In the genomic region with DNA sequence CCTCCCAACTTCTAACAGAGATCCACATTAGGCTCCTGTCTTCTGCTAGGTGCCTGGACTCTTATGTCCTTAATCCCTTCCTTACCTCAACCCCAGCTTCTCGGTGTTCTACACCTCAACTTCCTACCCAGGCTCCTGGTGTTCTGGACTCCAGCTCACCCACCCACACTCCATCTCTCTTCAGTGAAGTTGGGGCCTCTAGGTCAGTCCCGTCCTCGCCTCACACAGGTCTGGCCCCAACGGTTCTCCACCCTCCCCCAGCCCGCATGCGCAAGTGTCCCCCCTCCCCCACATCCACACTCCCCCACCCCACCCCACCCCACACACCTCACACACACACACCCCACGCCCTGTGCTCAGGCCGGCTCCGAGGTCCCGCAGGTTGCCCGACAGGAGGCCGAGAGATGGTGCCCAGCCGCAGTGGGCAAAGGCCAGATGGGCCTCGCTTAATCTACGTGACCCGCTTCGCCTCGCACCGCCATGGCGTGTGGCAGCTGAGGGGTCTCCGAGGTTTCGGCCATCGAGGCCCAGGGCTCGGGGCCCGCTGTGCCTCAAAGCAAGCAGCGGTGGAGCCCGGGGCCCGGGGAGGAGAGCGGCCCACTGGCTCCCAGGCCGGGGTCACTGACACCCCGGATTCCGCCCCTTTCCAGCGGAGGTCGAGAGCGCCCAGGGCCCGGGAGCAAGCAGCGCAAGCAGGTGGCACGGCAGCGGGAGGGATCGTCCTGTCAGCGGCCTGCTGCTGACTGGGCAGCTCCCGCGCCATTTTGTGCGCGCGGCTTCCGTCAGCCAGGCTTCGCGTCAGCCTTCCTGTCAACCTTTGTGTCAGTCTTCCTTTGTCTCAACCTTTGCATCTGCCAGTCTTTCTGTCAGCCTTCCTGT, we compare ENCODE assay signal across 8 mouse cellular contexts. TPM values are rescaled to one million over a fixed set of nuclear protein-coding genes. Genes with fewer than 3 reads are reported as not detected.
A peak's percentile ranks its signal among the peaks of the same experiment; 100 is the strongest.
DNase-seq lines count a peak whose midpoint lies in the region; ATAC-seq and TF ChIP-seq lines count a peak whose summit lies in the region.

A gene (plus strand): TSS at position 337 of the 879 bp plus-strand sequence.

- no peaks in the 10 kb centered on the region for H3K79me2 ChIP-seq in liver, adult 2 months (ENCODE audit: control insufficient read depth, insufficient read depth, low read length)

- H3K36me3 ChIP-seq in liver, adult 2 months (ENCODE audit: control insufficient read depth, insufficient read depth, low read length) = no peaks in the 10 kb centered on the region
- H3K36me3 ChIP-seq in hindbrain, embryonic 14.5 days (replicated peaks; ENCODE audit: control insufficient read depth, insufficient read depth) = no peaks in the 10 kb centered on the region
- H3K36me3 ChIP-seq in midbrain, embryonic 13.5 days = no peaks in the 10 kb centered on the region

- peak; percentile 74 for ATAC-seq in hindbrain, embryonic 14.5 days (ENCODE audit: low FRiP score)
- ATAC-seq in midbrain, embryonic 13.5 days = peak; percentile 87

- TF ChIP-seq CTCF in liver, adult 2 months (IDR thresholded peaks at IDR 0.05; ENCODE audit: low read depth, low read length) = no peak

- no peaks in the 10 kb centered on the region for H3K27me3 ChIP-seq in liver, adult 2 months (ENCODE audit: control insufficient read depth, insufficient read depth, low read length)
- no peaks in the 10 kb centered on the region for H3K27me3 ChIP-seq in hindbrain, embryonic 14.5 days (ENCODE audit: control insufficient read depth, insufficient read depth, low read length)
- H3K27me3 ChIP-seq in midbrain, embryonic 13.5 days = no peaks in the 10 kb centered on the region

- H3K9ac ChIP-seq in liver, adult 2 months (ENCODE audit: low read depth, low read length) = peak within 1 kb of the TSS; percentile 21; the same call in 1 of the 2 replicates
- peak within 1 kb of the TSS; percentile 61 for H3K9ac ChIP-seq in hindbrain, embryonic 14.5 days
- H3K9ac ChIP-seq in midbrain, embryonic 13.5 days (replicated peaks) = peak within 1 kb of the TSS; percentile 45

- no peak within 1 kb of the TSS for H3K27ac ChIP-seq in liver, adult 2 months (replicated peaks; ENCODE audit: insufficient read depth, low read depth, low read length)
- no peak within 1 kb of the TSS for H3K27ac ChIP-seq in hindbrain, embryonic 14.5 days
- H3K27ac ChIP-seq in midbrain, embryonic 13.5 days = no peak within 1 kb of the TSS

- peak within 1 kb of the TSS; percentile 41; the same call in 1 of the 2 replicates for H3K4me3 ChIP-seq in liver, adult 2 months (ENCODE audit: insufficient read depth, low read depth, low read length)
- H3K4me3 ChIP-seq in hindbrain, embryonic 14.5 days (replicated peaks; ENCODE audit: low read length) = peak within 1 kb of the TSS; percentile 15; the same call in 1 of the 2 replicates
- H3K4me3 ChIP-seq in midbrain, embryonic 13.5 days (replicated peaks) = peak within 1 kb of the TSS; percentile 25

- intact Hi-C loops in gastrocnemius, postnatal 36 days (cut with DNase I) = no loop called here

- H3K9me3 ChIP-seq in hindbrain, embryonic 14.5 days (ENCODE audit: control insufficient read depth, low read length) = no peaks in the 10 kb centered on the region
- no peaks in the 10 kb centered on the region for H3K9me3 ChIP-seq in midbrain, embryonic 13.5 days

- 42% methylated on average over 49 of the region's 49 CpGs for WGBS in liver, adult 2 months
- WGBS in hindbrain, embryonic 14.5 days = 46% methylated on average over 48 of the region's 49 CpGs
- 43% methylated on average over 49 of the region's 49 CpGs for WGBS in midbrain, embryonic 13.5 days

- no peak for TF ChIP-seq POLR2A in liver, adult 2 months (IDR thresholded peaks at IDR 0.05; ENCODE audit: extremely low read depth, insufficient read depth, low read length)

- no peaks in the 10 kb centered on the region for H3K4me1 ChIP-seq in liver, adult 2 months (ENCODE audit: control insufficient read depth, insufficient read depth, low read length)
- H3K4me1 ChIP-seq in hindbrain, embryonic 14.5 days (replicated peaks; ENCODE audit: control insufficient read depth, insufficient read depth, low read length) = peaks cover 6% of the 10 kb centered on the region; the same call in 1 of the 2 replicates
- H3K4me1 ChIP-seq in midbrain, embryonic 13.5 days (replicated peaks) = peaks cover 4% of the 10 kb centered on the region

- DNase-seq in liver, adult 2 months (ENCODE audit: extremely low read depth, low read depth, low spot score) = no peak
- no peak for DNase-seq in liver
- peak; percentile 49 for DNase-seq in embryo, embryonic 9.5 days (ENCODE audit: extremely low spot score)
- DNase-seq in hindbrain, embryonic 14.5 days (ENCODE audit: low spot score) = no peak
- no peak for DNase-seq in gastrocnemius, postnatal 36 days
- DNase-seq in thymus, adult 18-20 months = no peak
- DNase-seq in layer of hippocampus, adult 18-20 months (ENCODE audit: low spot score in 2 of 2) = no peak

- H3K4me2 ChIP-seq in hindbrain, embryonic 14.5 days (replicated peaks) = peak within 1 kb of the TSS; percentile 57
- peak within 1 kb of the TSS; percentile 53 for H3K4me2 ChIP-seq in midbrain, embryonic 13.5 days (replicated peaks)

RNA-seq across cellular contexts. Expression of the gene that starts here (rescaled TPM):
- total RNA-seq in liver, adult 2 months (2014; rRNA removed) = not detected in 2 replicates
- polyA plus RNA-seq in liver, adult 2 months (2012; rRNA removed) = not detected in 2 replicates
- 0.40 and 0.60 TPM in 2 replicates for polyA plus RNA-seq in hindbrain, embryonic 14.5 days (2014; fragmentation: Nextera tagmentation; extraction: Ambion mirVana)
- polyA plus RNA-seq in midbrain, embryonic 13.5 days (2015; fragmentation: Nextera tagmentation; extraction: Ambion mirVana) = 0.26 and 0.48 TPM in 2 replicates
- not detected for total RNA-seq in gastrocnemius, postnatal 36 days (2021)
- total RNA-seq in layer of hippocampus, adult 18-20 months (2021) = not detected

Comparison
In these comparisons a context has a peak if more than half of its experiments do, and no peak if none do; other contexts are left out.
1. Peak in ATAC-seq, H3K4me3 ChIP-seq, H3K9ac ChIP-seq and H3K4me2 ChIP-seq in hindbrain, embryonic 14.5 days; RNA of the gene not detected or under 1 TPM.
2. Peak in ATAC-seq, H3K4me3 ChIP-seq, H3K9ac ChIP-seq and H3K4me2 ChIP-seq in midbrain, embryonic 13.5 days; RNA of the gene not detected or under 1 TPM.